Mouse (Mus musculus) hematopoietic stem cell, adult 5-6 weeks (primary cell): ENCODE data around the gene Ablim1. TPM values are rescaled to one million over a fixed set of nuclear protein-coding genes. Genes with fewer than 3 reads are reported as not detected.

Experiments
- ATAC-seq, 2 experiments: fragments of 125-278 bp in 1 of 2; replicated peaks in 1 of 2; 2 replicates each; pipeline ENCODE4 v1.8.0; 2016 to 2017; ENCODE audit warnings: inconsistent platforms in 2 of 2, mild to moderate bottlenecking in 2 of 2, moderate number of reproducible peaks in 2 of 2, low read depth in 1 of 2, moderate TSS enrichment in 1 of 2; ENCODE audit not compliant: low FRiP score in 2 of 2, poor library complexity in 2 of 2, severe bottlenecking in 2 of 2, insufficient read depth in 1 of 2, low TSS enrichment in 1 of 2
- total RNA-seq: library from RNA; stranded (forward); fragments of 172-1452, 232-1000 nt; gene quantifications from 2 replicates; pipeline ENCODE4 v1.2.3, GENCODE M21; 2017

The Ablim1 gene
- total RNA-seq, 1 experiment from 2014 or later: 46.1 TPM

- no peak for ATAC-seq
Observed at GRCm38 (mm10) chr19:57191109-57191508, 123.6 kb downstream of the Ablim1 start.

GRCm38 (mm10) chr19:57189427-57189826 lies 125.3 kb downstream of the Ablim1 start:
- ATAC-seq: no peak

DNA sequence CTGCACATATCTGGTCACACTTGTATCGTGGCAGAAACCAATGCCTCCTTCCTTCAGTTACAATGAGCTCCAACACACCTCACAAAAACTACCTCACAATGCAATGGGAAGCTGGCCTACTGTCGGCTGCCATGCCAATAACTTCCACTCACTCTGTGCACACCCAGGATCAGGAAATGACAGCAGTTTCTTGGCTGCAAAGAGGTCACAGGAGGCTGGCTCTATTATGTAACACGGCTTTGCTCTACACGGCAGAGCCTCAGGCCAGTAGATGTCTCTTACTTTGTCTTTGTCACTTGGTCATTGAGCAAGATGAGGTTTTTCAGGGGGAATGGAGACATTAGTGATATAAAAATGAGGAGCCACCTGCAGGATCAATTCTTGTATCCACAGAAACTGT lies 126.2 kb downstream of the Ablim1 start:
- ATAC-seq: peak; percentile 27 to 46; a peak in 2 of 4 replicates

DNA sequence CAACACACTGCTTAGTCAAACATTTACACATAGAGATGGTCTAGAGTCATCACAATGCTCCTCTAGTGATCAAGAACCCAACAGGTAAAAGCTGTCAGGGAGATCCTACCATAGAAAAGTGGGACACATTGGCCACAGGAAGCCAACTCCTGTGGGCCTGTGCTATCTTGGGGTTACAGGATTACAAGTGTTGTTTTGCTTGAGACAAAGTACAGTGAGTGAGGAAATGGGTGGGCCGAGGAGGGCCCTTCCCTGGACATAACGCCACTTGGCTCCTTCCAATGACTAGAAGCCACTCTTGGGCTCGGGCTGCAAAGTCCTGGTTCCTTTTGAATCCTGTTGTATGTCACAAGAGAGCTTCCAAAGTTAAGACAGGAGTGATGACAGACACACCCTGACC lies 129.7 kb downstream of the Ablim1 start:
- no peak for ATAC-seq

DNA sequence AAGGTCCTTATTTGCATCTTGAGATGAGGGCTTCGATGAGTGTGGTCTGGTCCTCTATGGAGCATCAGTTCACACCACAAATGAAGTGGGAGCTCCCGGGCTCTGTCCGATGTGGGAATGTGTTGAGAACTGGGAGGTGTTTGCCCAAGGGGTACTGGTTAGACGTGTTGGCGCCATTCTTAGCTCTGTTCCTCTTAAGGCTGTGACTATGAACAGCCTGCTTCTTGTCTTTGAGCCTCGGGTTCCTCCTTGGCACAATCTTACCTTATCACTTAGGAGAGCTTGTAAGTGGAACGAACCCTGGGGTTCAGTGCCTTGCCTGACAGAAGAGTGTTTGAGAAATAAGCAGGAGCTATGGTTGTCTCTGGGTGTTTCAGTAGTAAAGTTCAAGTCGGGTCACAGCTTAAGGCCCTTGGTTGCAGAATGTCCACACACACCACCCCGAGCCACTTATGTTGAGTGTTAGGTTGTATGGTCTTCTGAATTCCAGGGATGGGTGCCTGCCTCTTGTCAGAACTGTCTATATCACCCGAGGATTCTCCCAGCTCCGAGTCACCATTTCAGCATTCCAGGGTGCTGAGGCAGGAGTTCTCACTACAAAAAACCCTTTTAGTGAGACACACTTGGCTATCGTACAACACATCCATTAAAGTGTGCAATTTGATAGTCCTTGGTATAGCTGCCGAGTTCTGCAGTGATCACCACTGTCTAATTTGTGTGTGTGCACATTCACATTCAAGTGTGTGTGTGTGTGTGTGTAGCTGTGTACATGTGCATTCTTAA lies 131.6 kb downstream of the Ablim1 start:
- no peak for ATAC-seq

DNA sequence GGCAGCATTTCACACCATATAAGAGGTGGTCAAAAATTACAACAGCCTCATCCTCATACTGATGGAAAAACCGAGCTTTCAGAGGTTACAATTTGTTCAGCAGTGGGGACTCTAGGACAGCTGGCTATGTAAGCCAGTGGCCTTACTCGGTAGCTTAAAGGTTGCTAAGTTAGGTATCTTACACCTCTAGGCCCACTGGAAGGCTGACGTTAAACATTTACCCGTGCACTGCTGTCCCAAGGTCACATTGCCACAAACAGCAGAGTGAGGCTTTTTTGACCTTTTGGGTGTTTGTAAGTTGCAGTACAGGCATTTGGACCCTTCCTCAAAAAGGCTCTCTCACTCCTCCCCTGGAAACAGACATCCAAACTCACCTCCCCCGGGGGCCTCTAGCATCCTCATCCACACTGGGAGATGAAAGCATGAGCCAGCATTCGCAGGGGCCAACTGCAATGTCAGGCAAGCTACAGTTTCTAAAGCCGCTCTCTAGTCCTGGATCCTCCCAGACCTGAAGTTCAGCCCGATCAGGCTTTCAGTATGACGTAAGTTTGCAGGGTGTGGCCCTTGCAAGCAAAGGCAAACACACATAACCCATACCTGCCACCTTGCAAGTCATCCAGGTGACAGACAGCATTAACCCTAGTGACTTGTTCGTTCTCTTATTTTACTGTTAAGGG lies 132.7 kb downstream of the Ablim1 start:
- no peak for ATAC-seq

DNA sequence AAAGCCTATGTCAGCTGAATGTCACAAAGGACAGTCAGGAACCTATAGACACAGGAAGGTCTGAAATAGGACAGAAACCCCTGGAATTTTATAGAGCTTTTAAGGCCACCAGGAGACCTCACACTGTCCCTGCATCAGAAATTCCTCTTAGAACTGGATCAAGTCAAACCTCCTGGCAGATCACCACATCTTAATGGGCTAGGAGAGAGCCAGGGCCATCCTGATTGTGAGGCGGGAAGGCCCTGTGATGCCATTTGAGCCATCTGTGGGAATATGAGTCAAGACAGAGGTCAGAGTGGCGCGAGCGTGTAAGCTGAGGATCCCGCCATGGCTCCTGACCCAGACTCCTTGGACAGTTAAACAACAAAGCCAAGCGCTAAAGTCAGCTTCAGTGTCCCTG lies 133.4 kb downstream of the Ablim1 start:
- no peak for ATAC-seq

DNA sequence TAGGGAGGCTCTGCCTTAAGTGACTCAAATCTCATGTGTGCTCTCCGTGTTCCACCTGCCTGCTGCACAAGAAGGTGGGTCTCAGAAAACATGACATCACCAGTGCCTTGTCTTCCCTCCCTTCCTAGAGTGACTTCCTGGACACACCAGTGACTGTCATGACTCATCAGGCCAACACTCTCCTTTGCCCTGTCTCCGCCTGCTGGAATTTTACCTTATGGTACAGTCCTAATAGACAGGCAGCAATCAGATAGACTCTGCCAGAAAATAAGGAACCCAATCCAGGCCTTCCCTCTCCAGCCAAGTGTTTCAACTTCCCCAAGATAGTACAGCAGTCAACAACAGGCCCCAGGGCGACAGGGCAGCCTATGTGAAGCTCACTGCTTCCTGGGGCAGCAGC lies 133.8 kb downstream of the Ablim1 start:
- ATAC-seq: no peak

GRCm38 (mm10) chr19:57180333-57180732 lies 134.4 kb downstream of the Ablim1 start:
- ATAC-seq: peak; percentile 43 to 67; a peak in 2 of 4 replicates

DNA sequence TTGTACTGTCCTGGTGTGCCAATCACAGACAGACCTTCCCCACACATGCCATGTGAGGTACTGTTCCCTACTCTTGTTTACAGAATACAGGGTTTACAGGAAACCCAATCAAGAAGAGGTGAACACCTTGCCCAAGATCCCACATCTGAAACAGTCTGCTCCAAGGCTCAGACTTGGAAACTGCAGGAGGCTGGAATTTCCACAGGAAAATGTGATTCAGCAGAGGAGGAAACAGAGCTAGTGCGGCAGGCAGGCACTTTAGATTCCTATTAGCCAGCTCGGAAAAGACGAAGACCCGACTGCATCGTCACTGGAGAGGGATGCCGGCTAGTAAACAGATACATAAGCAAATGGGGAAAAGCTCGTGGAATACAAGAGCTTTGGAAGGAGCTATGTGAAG lies 135.4 kb downstream of the Ablim1 start:
- ATAC-seq: no peak

GRCm38 (mm10) chr19:57177334-57177733 lies 137.4 kb downstream of the Ablim1 start:
- no peak for ATAC-seq

DNA sequence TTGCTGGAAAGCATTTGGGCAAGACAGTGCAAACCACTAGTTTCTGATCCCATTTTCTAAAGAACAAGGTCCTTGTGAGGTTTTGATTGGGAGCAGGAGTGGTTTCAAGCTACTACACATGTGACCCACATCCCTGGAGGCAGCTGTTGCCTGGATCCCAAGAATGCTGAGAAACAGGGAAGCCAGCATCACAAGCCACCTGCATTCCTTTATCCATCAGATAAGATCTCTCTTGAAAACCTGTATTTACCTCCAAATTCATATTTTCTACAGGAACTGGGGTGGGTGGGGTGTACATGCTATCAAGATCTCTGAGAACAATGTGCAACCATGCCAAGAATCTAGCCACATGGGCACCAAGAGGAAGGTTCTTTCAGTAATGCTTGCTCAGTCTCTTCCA lies 139.6 kb downstream of the Ablim1 start:
- ATAC-seq: no peak

- ATAC-seq: no peak
Observed at GRCm38 (mm10) chr19:57174541-57174940, 140.2 kb downstream of the Ablim1 start.

GRCm38 (mm10) chr19:57174045-57174444 lies 140.7 kb downstream of the Ablim1 start:
- ATAC-seq: no peak

DNA sequence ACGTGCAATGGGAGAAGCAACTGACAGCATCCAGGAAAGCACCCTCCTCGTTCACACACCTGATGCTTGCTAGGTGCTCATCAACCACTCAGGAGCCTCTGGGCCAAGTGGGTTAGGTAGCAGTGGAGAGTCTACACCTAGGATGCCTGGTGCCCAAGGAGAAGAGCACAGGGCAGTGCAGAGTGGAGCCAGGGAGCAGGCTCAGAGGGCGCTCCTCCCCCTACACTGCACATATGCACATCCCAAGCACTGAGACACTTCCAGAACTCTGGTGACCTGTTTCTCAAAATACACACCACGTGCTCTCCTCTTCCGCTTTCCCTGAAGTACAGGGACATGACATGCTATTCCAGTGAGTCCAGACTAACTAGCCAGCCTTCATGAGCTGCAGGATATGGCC lies 142.4 kb downstream of the Ablim1 start:
- no peak for ATAC-seq

GRCm38 (mm10) chr19:57170880-57171279 lies 143.8 kb downstream of the Ablim1 start:
- ATAC-seq: no peak

DNA sequence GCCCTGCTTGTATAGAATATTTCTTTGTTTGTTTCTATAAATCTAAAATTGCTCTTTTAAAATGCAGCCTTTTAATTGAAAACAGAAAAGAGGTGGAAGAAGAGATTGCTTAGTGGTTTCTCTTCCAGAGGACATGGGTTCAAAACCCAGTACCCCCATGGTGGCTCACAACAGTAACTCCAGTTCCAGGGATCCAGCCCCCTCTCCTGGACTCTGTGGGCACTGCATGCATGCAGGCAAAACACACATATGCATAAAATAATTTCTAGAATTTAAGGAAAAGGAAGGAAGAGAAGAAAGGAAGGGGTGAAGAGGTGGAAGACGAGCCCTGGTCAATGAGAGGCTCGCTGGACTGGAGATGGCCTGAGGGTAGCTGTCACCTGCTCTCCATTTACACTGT lies 145.2 kb downstream of the Ablim1 start:
- no peak for ATAC-seq

DNA sequence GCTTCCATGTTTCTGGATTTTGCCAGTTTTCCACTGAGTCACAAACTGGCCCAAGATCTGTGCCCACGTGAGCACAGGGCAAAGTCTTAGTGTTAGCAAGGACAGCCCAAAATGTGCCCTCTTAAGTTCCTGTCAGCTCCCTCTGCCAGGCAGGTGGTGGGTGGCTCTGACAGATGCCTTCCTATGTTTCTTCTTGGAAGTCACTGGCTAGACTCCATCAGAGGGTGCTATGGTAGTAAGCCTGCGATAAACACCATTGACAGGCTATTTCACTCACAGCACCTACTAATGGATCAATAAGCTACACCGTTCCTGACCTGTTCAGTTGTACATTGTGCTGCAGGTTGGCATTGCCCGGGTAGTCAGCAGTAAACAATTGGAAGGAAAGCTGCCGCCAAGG lies 147.0 kb downstream of the Ablim1 start:
- no peak for ATAC-seq

GRCm38 (mm10) chr19:57164882-57165281 lies 149.8 kb downstream of the Ablim1 start:
- ATAC-seq: no peak
